Mouse (Mus musculus) urinary bladder, adult 2 months (tissue): ENCODE measurements around the gene Thy1. TPM values are rescaled to one million over a fixed set of nuclear protein-coding genes. Genes with fewer than 3 reads are reported as not detected.

Experiments used
- DNase-seq: peaks from one replicate; pipeline ENCODE4 v3.0.0; 2022; ENCODE audit warnings: low spot score
- polyA plus RNA-seq: library from polyadenylated mRNA; depleted of rRNA; stranded (reverse); fragments of >200 nt; gene quantifications from 2 replicates; pipeline ENCODE4 v1.2.3, GENCODE M21; 2012

Thy1 gene
- polyA plus RNA-seq, 1 experiment, result 93.6 TPM

GRCm38 (mm10) chr9:44067241-44067959 is 24.2 kb downstream of the Thy1 start:
- no peak for DNase-seq

- no peak for DNase-seq
These were observed 24.8 kb downstream of the Thy1 start for GRCm38 (mm10) chr9:44067960-44068330.

GRCm38 (mm10) chr9:44069252-44069651 is 26.1 kb downstream of the Thy1 start:
- no peak for DNase-seq

GRCm38 (mm10) chr9:44070113-44070843 is 27.1 kb downstream of the Thy1 start:
- no peak for DNase-seq

- no peak for DNase-seq
These were observed 27.7 kb downstream of the Thy1 start for GRCm38 (mm10) chr9:44070844-44071231.

GRCm38 (mm10) chr9:44071914-44072598 is 28.9 kb downstream of the Thy1 start:
- DNase-seq, result no peak

GRCm38 (mm10) chr9:44072599-44072915 is 29.4 kb downstream of the Thy1 start:
- no peak for DNase-seq

- DNase-seq, result no peak
These were observed 29.9 kb downstream of the Thy1 start for GRCm38 (mm10) chr9:44073115-44073514.

- DNase-seq, result no peak
These were observed 31.5 kb downstream of the Thy1 start for GRCm38 (mm10) chr9:44074395-44075275.

- DNase-seq, result no peak
These were observed 32.3 kb downstream of the Thy1 start for GRCm38 (mm10) chr9:44075276-44075995.

- DNase-seq, result no peak
These were observed 33.0 kb downstream of the Thy1 start for GRCm38 (mm10) chr9:44075996-44076763.

GRCm38 (mm10) chr9:44076764-44077120 is 33.6 kb downstream of the Thy1 start:
- DNase-seq, result no peak

- no peak for DNase-seq
These were observed 34.2 kb downstream of the Thy1 start for GRCm38 (mm10) chr9:44077266-44077910.

- no peak for DNase-seq
These were observed 35.1 kb downstream of the Thy1 start for GRCm38 (mm10) chr9:44078136-44078797.

- DNase-seq, result no peak
These were observed 36.0 kb downstream of the Thy1 start for GRCm38 (mm10) chr9:44078955-44079756.

GRCm38 (mm10) chr9:44079997-44080780 is 37.0 kb downstream of the Thy1 start:
- no peak for DNase-seq

- peak; percentile 23 for DNase-seq
These were observed 37.8 kb downstream of the Thy1 start for GRCm38 (mm10) chr9:44080953-44081352.

- DNase-seq, result no peak
These were observed 38.4 kb downstream of the Thy1 start for GRCm38 (mm10) chr9:44081581-44081980.
